Mouse (Mus musculus) heart, adult 8-10 months (tissue): ENCODE measurements around the gene Rfc4. TPM values are rescaled to one million over a fixed set of nuclear protein-coding genes. Genes with fewer than 3 reads are reported as not detected.

Experiments
- DNase-seq: peaks from one replicate; pipeline ENCODE4 v3.0.0; 2022; ENCODE audit warnings: low spot score
- total RNA-seq, 4 experiments: library from RNA; stranded (reverse); gene quantifications; 2 replicates each; pipeline ENCODE4 v1.2.4; 2022

The Rfc4 gene
- total RNA-seq: 10 to 100 TPM in 1 of 4 experiments, 1 to 10 TPM in 3; 6.7 to 11.0 (median 7.6) TPM

GRCm38 (mm10) chr16:23127673-23128375 lies at the start of gene Rfc4:
Gene Rfc4, minus strand, starts transcription at chr16:23127737.
- peak; percentile 92 for DNase-seq

GRCm38 (mm10) chr16:23175956-23176355 lies 48.4 kb upstream of the Rfc4 start:
- DNase-seq: no peak

GRCm38 (mm10) chr16:23174855-23175254 lies 47.3 kb upstream of the Rfc4 start:
- no peak for DNase-seq

- no peak for DNase-seq
Observed at GRCm38 (mm10) chr16:23173904-23174303, 46.4 kb upstream of the Rfc4 start.

- DNase-seq: no peak
Observed at GRCm38 (mm10) chr16:23170813-23171212, 43.3 kb upstream of the Rfc4 start.

- peak; percentile 64 for DNase-seq
Observed at GRCm38 (mm10) chr16:23167079-23167478, 39.5 kb upstream of the Rfc4 start.

- no peak for DNase-seq
Observed at GRCm38 (mm10) chr16:23166646-23167045, 39.1 kb upstream of the Rfc4 start.

GRCm38 (mm10) chr16:23165441-23165840 lies 37.9 kb upstream of the Rfc4 start:
- no peak for DNase-seq

GRCm38 (mm10) chr16:23164443-23164842 lies 36.9 kb upstream of the Rfc4 start:
- DNase-seq: peak; percentile 58

- DNase-seq: no peak
Observed at GRCm38 (mm10) chr16:23162116-23162515, 34.6 kb upstream of the Rfc4 start.

- DNase-seq: no peak
Observed at GRCm38 (mm10) chr16:23159749-23160148, 32.2 kb upstream of the Rfc4 start.

GRCm38 (mm10) chr16:23158957-23159356 lies 31.4 kb upstream of the Rfc4 start:
- no peak for DNase-seq

GRCm38 (mm10) chr16:23158292-23158691 lies 30.8 kb upstream of the Rfc4 start:
- DNase-seq: no peak

GRCm38 (mm10) chr16:23157013-23157412 lies 29.5 kb upstream of the Rfc4 start:
- DNase-seq: no peak

- DNase-seq: no peak
Observed at GRCm38 (mm10) chr16:23154261-23154660, 26.7 kb upstream of the Rfc4 start.

- peak; percentile 67 for DNase-seq
Observed at GRCm38 (mm10) chr16:23151423-23151822, 23.9 kb upstream of the Rfc4 start.

- no peak for DNase-seq
Observed at GRCm38 (mm10) chr16:23149396-23149795, 21.9 kb upstream of the Rfc4 start.

- DNase-seq: no peak
Observed at GRCm38 (mm10) chr16:23148936-23149335, 21.4 kb upstream of the Rfc4 start.

- DNase-seq: no peak
Observed at GRCm38 (mm10) chr16:23146280-23146679, 18.7 kb upstream of the Rfc4 start, which contains the start of gene Adipoq. Gene Adipoq, plus strand, starts transcription at chr16:23146536.

- no peak for DNase-seq
Observed at GRCm38 (mm10) chr16:23145211-23145610, 17.7 kb upstream of the Rfc4 start.

- no peak for DNase-seq
Observed at GRCm38 (mm10) chr16:23144326-23144725, 16.8 kb upstream of the Rfc4 start.

GRCm38 (mm10) chr16:23140911-23141310 lies 13.4 kb upstream of the Rfc4 start:
- DNase-seq: no peak

- DNase-seq: no peak
Observed at GRCm38 (mm10) chr16:23136406-23136970, 9.0 kb upstream of the Rfc4 start.
